Mouse (Mus musculus) common myeloid progenitor, adult 5-6 weeks (primary cell): ENCODE data around the gene Elmod3. TPM values are rescaled to one million over a fixed set of nuclear protein-coding genes. Genes with fewer than 3 reads are reported as not detected.

ENCODE experiments used
- ATAC-seq: replicated peaks from 2 replicates; pipeline ENCODE4 v1.8.0; 2016; ENCODE audit warnings: low read depth, mild to moderate bottlenecking, moderate TSS enrichment, inconsistent platforms; ENCODE audit not compliant: poor library complexity, severe bottlenecking
- total RNA-seq: library from RNA; stranded (forward); fragments of 200-1000, 187-1606 nt; gene quantifications from 2 replicates; pipeline ENCODE4 v1.2.3, GENCODE M21; 2017

Gene Elmod3
- 4.5 and 9.3 TPM in 2 replicates for total RNA-seq

DNA sequence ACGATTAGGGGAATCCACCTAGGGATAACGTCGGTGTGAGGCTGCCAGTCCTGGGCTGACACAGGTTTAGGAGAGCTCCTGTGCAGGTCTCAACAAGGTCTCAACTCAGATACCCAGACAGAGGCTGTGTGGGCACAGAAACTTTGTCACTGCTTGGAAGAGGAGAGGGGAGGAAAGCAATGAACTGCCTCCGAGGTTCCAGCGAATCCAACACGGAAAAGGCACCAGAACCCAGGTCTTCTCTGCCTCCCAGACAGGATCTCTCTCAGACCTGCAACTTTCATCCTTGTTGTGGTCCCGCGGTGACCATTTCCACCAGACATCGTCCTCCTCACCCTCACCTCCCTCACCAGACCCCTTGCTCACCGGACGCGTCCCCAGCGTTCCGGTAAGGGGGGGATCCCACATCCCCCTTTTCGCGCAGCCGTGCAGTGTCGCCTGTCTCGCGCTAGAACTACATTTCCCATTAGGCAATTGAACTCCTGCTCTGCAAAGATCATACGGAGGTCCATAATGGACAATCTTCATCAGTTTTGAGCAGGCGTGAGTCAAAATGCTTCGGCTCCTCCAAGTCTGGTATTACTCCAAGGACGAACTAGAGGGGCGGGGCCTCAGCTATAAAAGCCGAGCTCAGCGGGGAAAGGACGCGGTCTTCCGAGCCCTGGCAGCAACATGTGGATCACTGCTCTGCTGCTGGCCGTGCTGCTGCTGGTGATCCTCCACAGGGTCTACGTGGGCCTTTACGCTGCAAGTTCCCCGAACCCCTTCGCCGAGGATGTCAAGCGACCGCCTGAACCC, at the start of gene Elmod3, which contains the start of gene Retsat:
TSS of gene Elmod3 (minus strand) at position 458 of the 798 bp plus-strand sequence.
TSS of gene Retsat (plus strand) at position 520 of the 798 bp plus-strand sequence.
- ATAC-seq: peak; percentile 86

DNA sequence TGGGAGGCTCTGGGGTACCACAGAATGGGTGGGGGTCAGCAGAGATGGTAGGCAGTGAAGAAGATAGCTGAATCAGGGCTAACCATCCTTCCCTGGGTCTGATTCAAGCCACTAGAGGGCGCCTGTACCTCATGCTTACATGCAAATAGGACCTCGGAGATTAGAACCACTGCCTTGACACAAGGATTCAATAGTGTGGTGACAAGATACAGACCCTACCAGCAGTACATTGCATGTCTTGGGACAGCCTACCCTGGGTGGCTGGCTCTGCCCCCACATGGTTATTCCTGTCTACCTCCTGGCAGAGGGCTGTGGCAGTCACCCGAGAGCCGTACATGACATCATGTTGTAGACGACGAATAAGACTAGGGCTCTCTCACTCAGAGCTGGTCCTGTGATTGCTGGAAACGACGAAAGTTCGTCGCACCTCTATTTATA, 49.2 kb upstream of the Elmod3 start:
- peak; percentile 93 for ATAC-seq

DNA sequence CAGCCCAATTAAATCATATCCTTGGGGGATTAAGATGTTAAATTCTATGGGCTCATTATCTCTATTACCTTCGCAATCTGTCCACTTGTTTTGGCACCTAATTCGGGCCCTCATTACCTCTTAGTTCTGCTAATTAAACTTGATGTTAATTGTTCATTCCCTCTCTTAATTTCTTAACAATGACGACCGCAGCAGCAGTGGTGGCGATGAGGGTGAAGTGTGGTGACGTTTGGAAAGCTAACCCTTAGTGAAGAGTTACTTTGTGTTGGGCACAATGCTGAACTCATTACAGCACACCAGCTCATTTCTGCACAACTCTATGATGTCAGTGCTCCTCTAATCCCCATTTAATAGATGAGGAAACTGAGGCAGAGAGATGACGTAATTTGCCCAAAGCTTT, 47.2 kb upstream of the Elmod3 start:
- ATAC-seq: no peak

DNA sequence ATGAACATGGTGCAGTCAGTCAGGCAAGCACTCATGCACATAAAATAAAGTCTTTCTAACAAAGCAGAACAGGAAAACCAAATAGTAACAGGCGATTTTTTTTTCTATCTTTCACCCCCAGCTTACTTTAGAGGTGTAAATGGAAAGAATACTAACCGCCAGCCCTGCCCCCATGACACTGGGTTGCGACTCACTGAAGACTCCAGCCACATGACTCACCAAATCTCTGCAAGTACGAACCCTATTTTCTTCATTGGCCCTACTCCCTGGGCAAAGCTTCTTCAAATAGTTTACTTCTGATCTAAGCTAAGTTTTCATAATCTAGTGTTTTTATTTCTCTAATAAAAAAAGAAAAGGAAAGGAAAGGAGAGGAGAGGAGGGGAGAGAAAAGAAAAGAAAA, 46.4 kb upstream of the Elmod3 start:
- ATAC-seq: no peak

DNA sequence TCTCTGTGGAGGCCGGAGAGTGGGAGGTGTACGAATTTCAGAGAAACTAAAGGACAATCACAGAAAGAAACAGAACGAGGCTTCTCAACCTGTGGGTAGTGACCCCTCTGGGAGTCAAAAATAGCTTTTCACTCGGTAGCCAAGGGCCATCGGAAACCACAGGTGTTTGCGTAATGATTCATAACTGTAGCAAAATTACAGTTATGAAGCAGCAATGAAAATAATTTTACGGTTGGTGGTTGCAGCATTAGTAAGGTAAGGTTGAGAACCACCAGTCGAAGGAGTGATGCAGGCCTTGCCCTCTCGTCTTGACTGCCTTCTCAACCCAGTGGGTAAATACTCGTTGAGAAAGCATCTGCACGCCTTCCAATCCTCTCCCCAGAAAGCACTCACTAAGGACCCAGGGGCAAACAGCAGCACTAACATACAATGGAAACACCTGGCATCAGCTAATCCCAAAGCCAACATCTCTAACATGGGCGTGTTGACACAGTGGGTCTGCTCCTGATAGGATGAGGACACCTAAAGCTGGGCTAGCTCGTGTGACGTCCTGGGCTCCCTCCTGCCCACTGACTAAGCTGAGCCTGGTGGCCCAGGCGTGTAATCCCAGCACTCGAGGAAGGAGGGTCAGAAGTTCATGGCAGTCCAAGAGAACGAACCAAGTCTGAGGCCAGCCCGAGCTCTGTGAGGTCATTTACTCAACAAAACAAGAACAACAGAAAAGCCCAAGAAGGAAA, 43.2 kb upstream of the Elmod3 start:
- ATAC-seq: no peak

DNA sequence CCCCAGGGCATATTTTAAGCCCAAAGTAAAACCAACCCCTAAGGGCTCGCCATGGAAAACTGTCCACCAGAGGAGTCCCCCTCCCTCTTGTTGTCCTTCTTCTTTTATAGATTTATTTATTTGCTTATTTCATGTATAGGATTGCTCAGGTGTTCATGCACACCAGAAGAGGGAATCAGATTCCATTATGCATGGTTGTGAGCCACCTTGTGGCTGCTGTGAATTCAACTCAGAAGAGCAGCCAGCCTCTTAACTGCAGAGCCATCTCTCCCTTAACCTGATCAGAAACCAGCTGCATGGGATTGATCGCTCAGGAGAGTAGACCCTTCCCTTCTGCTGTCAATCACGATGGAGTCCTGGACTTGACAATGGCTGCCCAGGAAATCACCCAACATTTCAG, 38.7 kb upstream of the Elmod3 start:
- ATAC-seq: no peak

DNA sequence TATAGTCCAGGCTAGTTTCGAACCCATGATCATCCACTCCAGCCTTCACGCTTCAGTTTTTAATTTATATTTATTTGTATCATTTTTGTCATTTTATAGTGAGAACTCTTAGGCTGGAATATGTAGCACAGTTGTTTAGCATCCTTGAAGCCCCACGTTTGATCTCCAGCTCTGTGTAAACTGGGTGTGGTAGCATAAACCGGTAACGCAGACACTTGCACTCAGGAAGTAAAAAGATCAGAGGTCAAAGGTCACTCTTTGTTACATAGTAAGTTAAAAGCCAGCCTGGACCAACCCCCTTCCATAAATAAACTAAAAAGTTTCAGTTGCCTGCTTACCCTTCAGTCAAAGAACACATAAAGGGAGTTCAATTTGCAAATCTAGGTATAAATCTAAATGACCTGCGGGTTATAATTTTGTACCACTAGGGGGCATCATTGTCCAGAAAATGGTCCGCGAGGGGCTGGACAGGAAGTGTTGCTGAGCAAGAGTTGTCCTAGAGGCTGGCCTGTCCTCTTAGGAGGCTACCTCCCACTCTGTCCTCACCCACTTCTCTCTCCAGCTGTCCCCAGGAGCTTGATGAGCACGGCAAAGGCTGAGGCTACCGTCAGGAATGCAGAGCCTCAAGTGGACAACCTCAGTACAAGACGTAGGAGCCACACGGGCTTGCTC, 37.7 kb upstream of the Elmod3 start:
- ATAC-seq: peak; percentile 75

DNA sequence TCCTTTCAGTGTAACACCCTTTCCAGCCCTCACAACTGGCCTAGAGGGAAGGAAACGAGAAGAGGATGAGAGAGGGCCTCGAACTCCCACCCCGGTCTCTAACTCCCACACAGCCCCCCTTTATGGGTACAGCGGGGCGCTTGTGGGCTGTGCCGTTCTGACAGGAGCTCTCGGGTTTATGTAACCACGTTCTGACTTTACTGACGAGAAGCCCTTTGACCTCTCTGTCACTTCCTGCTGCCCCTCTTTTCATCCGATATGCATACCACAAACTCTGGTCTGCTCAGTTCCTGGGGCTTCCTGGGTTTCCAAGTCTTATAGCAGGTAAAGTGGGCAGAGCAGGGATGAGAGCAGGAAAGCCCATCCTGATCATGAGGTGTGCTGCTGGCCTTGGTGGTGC, 36.1 kb upstream of the Elmod3 start:
- no peak for ATAC-seq

DNA sequence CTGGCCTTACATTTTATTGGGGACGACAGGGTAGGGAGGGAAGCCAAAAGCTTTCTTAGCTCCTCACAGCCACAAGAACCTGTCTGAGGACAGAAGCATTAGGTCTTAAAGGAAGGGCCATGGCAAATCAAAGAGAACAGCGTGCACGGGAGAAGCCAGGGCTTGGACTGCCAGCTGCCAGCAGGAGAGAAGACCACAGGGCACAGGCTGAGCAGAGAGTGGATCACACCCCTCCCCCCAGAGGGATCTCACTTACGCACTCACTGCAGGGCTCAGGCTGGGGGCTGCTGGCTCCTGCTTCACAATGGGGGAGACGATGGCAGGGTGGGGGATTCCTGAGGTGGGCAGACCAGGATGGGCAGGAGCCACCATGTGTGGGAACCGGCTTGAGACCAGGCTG, 33.5 kb upstream of the Elmod3 start:
- no peak for ATAC-seq

DNA sequence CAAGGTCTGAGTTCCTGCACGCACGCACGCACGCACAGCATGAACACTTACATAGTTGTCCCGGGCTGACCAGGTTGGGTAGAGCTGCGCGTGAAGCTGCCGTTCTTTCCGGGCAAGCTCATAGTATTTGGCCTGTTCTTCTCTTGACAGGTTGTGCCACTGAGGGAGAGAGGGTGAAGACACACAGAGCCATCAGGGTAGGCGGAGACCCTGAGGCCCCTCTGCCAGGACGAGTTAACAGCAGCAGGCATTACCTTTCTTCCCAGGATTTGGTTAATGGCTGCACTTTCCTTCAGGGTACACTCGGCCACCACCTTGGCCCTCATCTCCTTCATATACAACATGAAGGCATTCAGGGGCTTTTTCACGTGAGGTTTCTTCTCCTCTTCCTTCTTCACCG, 32.7 kb upstream of the Elmod3 start:
- ATAC-seq: no peak

DNA sequence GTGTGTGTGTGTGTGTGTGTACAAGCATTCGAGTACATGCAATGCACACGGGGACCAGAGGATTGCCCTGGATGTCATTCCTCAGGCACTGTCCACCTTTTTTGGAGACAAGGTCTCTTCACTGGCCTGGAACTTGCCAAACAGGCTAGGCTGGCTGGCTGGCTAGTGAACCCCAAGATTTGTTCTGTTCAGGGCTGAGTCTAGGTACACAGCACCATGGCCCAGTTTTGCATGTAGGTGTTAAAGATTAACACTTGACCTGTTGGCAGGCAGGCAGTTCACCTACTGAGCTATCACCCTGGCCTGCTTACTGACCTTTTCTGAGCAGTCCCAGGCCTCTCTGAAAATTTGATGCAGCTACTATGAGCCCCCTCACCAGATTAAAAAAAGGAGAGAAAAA, 32.2 kb upstream of the Elmod3 start:
- no peak for ATAC-seq

DNA sequence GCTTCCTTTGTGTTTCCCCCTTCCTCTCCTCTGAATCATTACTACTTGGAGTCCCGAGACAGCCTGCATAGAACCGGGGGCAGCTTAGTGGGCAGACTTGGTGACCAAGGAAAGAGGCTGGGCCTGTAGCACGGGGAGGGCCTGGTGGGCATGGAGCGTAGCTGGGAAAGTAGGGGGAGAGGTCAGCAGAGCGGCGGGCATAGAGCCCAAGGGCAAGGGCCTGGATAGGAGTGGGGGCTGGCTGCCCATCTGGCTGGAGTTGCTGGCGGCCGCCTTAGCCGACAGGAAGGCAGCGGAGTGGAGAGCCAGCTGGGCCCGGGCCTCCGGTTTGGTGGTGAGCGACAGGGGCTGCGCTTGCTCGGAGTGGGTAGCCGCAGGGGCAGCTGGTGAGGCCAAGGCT, 29.1 kb upstream of the Elmod3 start:
- no peak for ATAC-seq

DNA sequence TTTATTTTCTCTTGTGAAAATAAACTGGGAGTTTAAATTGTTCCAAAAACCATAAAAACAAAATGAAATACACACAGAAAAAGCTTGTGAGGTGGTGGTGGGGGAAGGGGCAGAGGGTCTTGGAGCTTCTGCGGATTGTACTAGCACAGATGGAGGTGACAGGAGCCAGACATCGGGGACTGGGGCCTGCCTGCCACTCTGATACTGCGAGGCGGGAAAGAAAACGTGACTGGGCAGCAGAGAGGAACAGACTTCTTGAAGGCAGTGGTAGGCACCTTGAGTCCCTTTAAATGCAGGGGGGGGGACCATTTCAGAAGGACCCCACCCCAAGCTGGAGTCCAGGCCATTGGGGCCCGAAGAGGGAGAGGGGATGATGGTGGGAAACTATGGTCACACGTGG, 28.2 kb upstream of the Elmod3 start:
- ATAC-seq: no peak

DNA sequence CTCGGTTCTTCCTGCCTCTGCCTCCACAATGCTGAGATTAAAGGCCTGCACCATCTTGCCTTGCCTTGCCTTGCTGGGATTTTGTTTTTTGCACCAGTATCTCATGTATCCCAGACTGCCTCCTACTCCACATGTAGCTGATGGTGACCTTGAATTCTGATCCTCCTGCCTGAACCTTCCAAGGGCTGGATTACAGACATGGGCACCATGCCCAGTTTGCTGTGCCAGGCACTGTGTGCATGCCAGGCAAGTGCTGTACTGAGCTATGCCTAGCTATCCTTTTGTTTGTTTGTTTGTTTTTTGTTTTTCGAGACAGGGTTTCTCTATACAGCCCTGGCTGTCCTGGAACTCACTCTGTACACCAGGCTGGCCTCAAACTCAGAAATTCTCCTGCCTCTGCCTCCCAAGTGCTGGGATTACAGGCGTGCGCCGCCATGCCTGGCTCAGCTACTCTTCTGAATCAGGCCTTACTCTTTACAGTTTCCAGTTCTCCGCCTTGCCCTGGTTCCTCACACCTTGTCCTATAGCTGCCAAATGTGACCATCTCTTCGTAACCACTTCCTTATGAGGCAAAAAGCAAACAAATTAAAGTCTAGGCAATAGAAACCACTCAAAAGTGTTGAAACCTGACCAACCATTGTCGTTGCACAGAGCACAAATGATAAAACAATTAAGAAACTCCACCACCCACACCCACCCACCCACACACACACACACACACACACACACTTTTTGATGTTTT, 25.6 kb upstream of the Elmod3 start:
- ATAC-seq: peak; percentile 53

DNA sequence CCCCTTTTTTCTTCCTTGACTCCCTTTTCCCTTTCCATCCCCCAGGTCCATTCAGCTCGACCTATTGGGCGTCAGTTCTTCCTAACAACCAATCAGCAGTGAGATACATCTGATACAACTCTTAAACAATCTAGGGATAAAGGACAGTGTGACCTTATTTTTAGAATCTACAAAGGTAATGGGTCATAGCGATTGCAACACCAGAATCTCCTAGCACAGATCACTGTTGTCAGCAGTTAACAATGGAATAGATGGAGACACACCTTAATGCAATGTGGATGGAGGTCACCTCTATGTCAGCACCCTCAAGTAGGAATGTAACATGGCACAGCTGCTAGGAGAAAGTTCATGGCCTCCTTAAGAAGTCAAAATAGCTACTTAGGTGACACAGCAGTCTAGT, 24.7 kb upstream of the Elmod3 start:
- no peak for ATAC-seq

DNA sequence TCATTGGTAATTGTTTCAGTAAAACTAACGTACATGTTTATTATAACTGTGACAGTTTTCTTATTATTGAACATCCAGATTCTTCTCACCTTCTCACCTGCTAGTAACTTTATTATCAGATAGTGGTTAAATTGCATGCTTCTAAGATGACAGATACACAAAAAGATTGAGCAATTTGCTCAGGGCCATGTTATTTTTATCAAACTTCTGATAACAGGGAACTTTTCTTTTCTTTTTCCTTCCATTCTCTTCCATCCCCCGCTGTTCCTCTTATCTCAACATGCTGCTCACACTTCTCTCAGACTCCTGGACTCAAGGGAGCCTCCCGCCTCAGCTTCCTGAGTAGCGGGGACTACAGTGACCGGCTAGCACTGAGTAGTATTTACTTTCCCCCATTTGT, 22.7 kb upstream of the Elmod3 start:
- ATAC-seq: no peak

DNA sequence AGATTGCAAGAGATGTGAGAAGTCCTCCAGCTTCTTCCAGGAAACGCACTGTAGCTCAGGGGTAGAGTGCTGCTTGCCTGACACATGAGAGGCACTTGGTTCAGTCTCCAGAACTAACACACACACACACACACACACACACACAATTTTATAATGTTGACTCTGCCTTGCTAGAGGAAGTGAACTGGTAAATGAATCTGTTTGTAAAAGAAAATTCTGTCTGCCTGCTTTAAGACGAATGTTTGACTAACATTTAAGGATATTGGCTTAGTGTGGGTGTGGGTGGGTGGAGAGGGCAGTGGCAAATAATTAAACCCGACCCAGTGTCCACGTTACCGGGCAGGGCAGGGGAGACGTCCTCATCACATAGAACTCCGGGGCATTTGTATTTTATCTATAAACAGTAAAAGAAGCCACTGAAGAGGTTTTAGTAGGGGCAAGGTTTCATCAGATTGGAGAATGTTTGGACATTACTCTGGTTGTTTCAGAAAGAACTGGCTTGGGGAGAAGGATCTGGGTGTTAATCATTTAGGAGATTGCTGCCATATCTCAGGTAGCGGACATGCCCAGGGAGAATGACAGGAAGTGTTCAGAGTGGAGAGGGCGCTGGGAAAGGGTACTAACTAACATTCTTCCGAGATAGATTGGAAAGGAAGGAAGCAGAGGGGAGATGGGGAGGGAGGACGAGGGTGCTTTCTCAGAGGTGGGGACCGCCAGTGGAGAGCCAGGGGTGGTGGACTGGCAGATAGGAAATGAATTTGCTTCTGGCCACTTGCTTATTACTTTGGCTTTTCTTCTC, 21.7 kb upstream of the Elmod3 start:
- ATAC-seq: no peak

DNA sequence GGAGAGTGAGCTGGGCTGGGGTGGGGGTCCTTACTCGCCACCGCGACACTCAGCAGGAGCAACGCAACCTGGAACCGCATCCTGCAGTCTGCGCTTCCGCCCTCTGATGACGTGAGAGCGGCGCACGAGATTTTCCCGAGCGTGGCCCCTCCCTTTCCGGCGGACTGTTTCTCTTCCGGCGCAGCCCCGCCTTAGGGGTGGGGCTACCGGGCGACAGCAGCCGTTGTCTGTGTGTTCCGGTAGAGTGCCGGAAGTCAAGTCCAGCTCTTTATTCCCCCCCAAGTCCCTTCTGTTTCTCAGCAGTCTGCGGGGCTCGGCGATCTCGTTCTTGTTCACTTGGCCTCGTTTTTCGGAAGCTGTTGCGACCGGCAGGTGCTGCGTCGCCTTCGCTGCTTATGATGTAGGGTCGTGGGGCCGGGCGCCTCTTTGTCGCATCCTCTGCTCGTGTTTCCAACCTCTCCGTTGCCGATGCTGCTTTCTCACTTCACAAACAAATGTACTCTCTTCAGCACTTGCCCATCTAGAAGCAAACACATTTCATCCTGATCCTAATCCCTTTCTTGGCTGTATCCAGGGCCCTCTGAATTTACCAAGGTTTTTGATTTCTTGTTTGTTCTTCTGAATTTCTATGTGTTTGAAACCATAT, 18.6 kb upstream of the Elmod3 start, which contains the start of gene Tgoln1:
TSS of gene Tgoln1 (minus strand) at position 358 of the 646 bp plus-strand sequence.
- peak; percentile 94 for ATAC-seq
